Mouse (Mus musculus) cortical plate, adult 2 months (tissue): ENCODE measurements around the gene Cd82. TPM values are rescaled to one million over a fixed set of nuclear protein-coding genes. Genes with fewer than 3 reads are reported as not detected.

Experiments used
- H3K27ac ChIP-seq: fragments of 200-500 bp; 2 replicates; pipeline ENCODE4 v1.5.1; 2012; ENCODE audit warnings: low read length, control low read depth, inconsistent platforms; ENCODE audit not compliant: insufficient read depth
- H3K4me1 ChIP-seq: fragments of 200-500 bp; 2 replicates; pipeline ENCODE4 v1.6.1; 2011; ENCODE audit warnings: low read length; ENCODE audit not compliant: control insufficient read depth, insufficient read depth
- H3K4me3 ChIP-seq: fragments of 200-500 bp; 2 replicates; pipeline ENCODE4 v1.5.1; 2011; ENCODE audit warnings: mild to moderate bottlenecking, low read length, control low read depth; ENCODE audit not compliant: insufficient read depth
- CTCF ChIP-seq: fragments of 200-500 bp; IDR thresholded peaks from 2 replicates; pipeline ENCODE4 v1.5.1; 2011; ENCODE audit warnings: mild to moderate bottlenecking, control low read depth, low read length; ENCODE audit not compliant: insufficient read depth; ENCODE audit errors: extremely low read depth
- POLR2A ChIP-seq: fragments of 200-500 bp; IDR thresholded peaks from 2 replicates; pipeline ENCODE4 v1.6.1; 2011; ENCODE audit warnings: mild to moderate bottlenecking, low read length, control low read depth; ENCODE audit not compliant: insufficient read depth; ENCODE audit errors: extremely low read depth
- polyA plus RNA-seq: library from polyadenylated mRNA; depleted of rRNA; stranded (reverse); fragments of >200 nt; gene quantifications from 2 replicates; pipeline ENCODE4 v1.2.3, GENCODE M21; 2012

Gene Cd82
- polyA plus RNA-seq, 1 experiment = 45.3 TPM

GRCm38 (mm10) chr2:93419971-93420370 lies 43.0 kb downstream of the Cd82 start:
- TF ChIP-seq POLR2A = no peak
- TF ChIP-seq CTCF = no peak
- Histone ChIP-seq H3K4me3 (no peak overlapping the region), H3K4me1 (no peaks in the 10 kb centered on the region), H3K27ac (no peak overlapping the region)

- TF ChIP-seq POLR2A (no peak), CTCF (peak; percentile 85)
- H3K4me1 ChIP-seq = no peaks in the 10 kb centered on the region
- no peak overlapping the region for H3K27ac ChIP-seq
- H3K4me3 ChIP-seq = no peak overlapping the region
Measured at GRCm38 (mm10) chr2:93418396-93418795, 44.5 kb downstream of the Cd82 start.

- H3K27ac ChIP-seq = no peak overlapping the region
Measured at GRCm38 (mm10) chr2:93416874-93417709, 45.8 kb downstream of the Cd82 start.

GRCm38 (mm10) chr2:93415281-93415680 lies 47.7 kb downstream of the Cd82 start:
- TF ChIP-seq POLR2A (no peak), CTCF (peak; percentile 41)
- Histone ChIP-seq H3K4me1 (no peaks in the 10 kb centered on the region), H3K4me3 (no peak overlapping the region), H3K27ac (no peak overlapping the region)

More at GRCm38 (mm10) chr2:93416874-93417709, 45.8 kb downstream of the Cd82 start:
- no peak overlapping the region for H3K4me3 ChIP-seq
- TF ChIP-seq CTCF (no peak), POLR2A (no peak)
- no peaks in the 10 kb centered on the region for H3K4me1 ChIP-seq

GRCm38 (mm10) chr2:93414163-93414562 lies 48.8 kb downstream of the Cd82 start:
- no peak overlapping the region for H3K27ac ChIP-seq
- H3K4me3 ChIP-seq = no peak overlapping the region
- TF ChIP-seq CTCF = no peak
- TF ChIP-seq POLR2A = no peak
- H3K4me1 ChIP-seq = no peaks in the 10 kb centered on the region

GRCm38 (mm10) chr2:93413367-93414014 lies 49.4 kb downstream of the Cd82 start:
- H3K27ac ChIP-seq = no peak overlapping the region
- peak; percentile 68 for TF ChIP-seq CTCF
- no peak for TF ChIP-seq POLR2A

GRCm38 (mm10) chr2:93412101-93412500 lies 50.8 kb downstream of the Cd82 start:
- no peaks in the 10 kb centered on the region for H3K4me1 ChIP-seq
- H3K27ac ChIP-seq = no peak overlapping the region
- no peak overlapping the region for H3K4me3 ChIP-seq
- TF ChIP-seq POLR2A (no peak), CTCF (no peak)

More at GRCm38 (mm10) chr2:93413367-93414014, 49.4 kb downstream of the Cd82 start:
- H3K4me3 ChIP-seq = no peak overlapping the region
- H3K4me1 ChIP-seq = no peaks in the 10 kb centered on the region

- TF ChIP-seq CTCF (no peak), POLR2A (no peak)
- Histone ChIP-seq H3K4me3 (no peak overlapping the region), H3K4me1 (no peaks in the 10 kb centered on the region), H3K27ac (no peak overlapping the region)
Measured at GRCm38 (mm10) chr2:93410899-93411570, 51.9 kb downstream of the Cd82 start.

- H3K4me1 ChIP-seq = no peaks in the 10 kb centered on the region
- no peak overlapping the region for H3K27ac ChIP-seq
- TF ChIP-seq POLR2A = no peak
- TF ChIP-seq CTCF = no peak
- no peak overlapping the region for H3K4me3 ChIP-seq
Measured at GRCm38 (mm10) chr2:93405017-93405425, 57.9 kb downstream of the Cd82 start.

- Histone ChIP-seq H3K4me1 (no peaks in the 10 kb centered on the region), H3K27ac (no peak overlapping the region), H3K4me3 (no peak overlapping the region)
- TF ChIP-seq CTCF (peak; percentile 14; the same call in 1 of the 2 replicates), POLR2A (no peak)
Measured at GRCm38 (mm10) chr2:93404169-93404568, 58.8 kb downstream of the Cd82 start.
